Mouse (Mus musculus) heart, embryonic 16.5 days (tissue): ENCODE results near the gene Islr. TPM values are rescaled to one million over a fixed set of nuclear protein-coding genes. Genes with fewer than 3 reads are reported as not detected.

Experiments used
- ATAC-seq: fragments of 200-750 bp; cut with Nextera tagmentation; replicated peaks from 2 replicates; pipeline ENCODE4 v1.8.0; 2017; ENCODE audit warnings: moderate number of reproducible peaks; ENCODE audit not compliant: insufficient read depth, low FRiP score; ENCODE audit errors: extremely low read depth
- H3K27ac ChIP-seq: fragments of 300-500 bp; sonication (generic); 2 replicates; pipeline ENCODE4 v1.5.1; 2014; ENCODE audit warnings: mild to moderate bottlenecking, low read length, control low read depth, moderate library complexity
- H3K27me3 ChIP-seq: fragments of 300-500 bp; sonication (generic); 2 replicates; pipeline ENCODE4 v1.6.1; 2014; ENCODE audit warnings: low read length, mixed read lengths; ENCODE audit not compliant: control insufficient read depth, insufficient read depth
- H3K36me3 ChIP-seq: fragments of 300-500 bp; sonication (generic); 2 replicates; pipeline ENCODE4 v1.6.1; 2014; ENCODE audit not compliant: control insufficient read depth, insufficient read depth
- H3K4me1 ChIP-seq: fragments of 300-500 bp; sonication (generic); 2 replicates; pipeline ENCODE4 v1.6.1; 2014; ENCODE audit warnings: low read length, mixed read lengths; ENCODE audit not compliant: control insufficient read depth, insufficient read depth
- H3K4me2 ChIP-seq: fragments of 300-500 bp; sonication (generic); 2 replicates; pipeline ENCODE4 v1.6.1; 2014; ENCODE audit warnings: low read depth, mild to moderate bottlenecking, control low read depth, low read length
- H3K4me3 ChIP-seq: fragments of 300-500 bp; sonication (generic); 2 replicates; pipeline ENCODE4 v1.5.1; 2014; ENCODE audit warnings: mild to moderate bottlenecking, control low read depth, low read length
- H3K9ac ChIP-seq: fragments of 300-500 bp; sonication (generic); 2 replicates; pipeline ENCODE4 v1.6.1; 2014; ENCODE audit warnings: low read length, control low read depth
- H3K9me3 ChIP-seq: fragments of 300-500 bp; sonication (generic); replicated peaks from 2 replicates; pipeline ENCODE4 v1.6.1; 2016; ENCODE audit warnings: low read length; ENCODE audit not compliant: control insufficient read depth
- WGBS: fragments of 180-500 bp; shearing (Covaris S2); extraction: QIAGEN DNeasy Blood & Tissue Kit; methylation state at CpG from one replicate; pipeline ENCODE4 v1.1.7; 2014; 5-methylcytosine and 5-hydroxymethylcytosine counted together
- polyA plus RNA-seq: library from polyadenylated mRNA; unstranded; fragments of >200 nt; fragmentation: Nextera tagmentation; extraction: Ambion mirVana; gene quantifications from 2 replicates; pipeline ENCODE4 v1.2.1, GENCODE M21; 2015

The Islr gene
- polyA plus RNA-seq, 1 experiment from 2014 or later = 27.5 TPM

DNA sequence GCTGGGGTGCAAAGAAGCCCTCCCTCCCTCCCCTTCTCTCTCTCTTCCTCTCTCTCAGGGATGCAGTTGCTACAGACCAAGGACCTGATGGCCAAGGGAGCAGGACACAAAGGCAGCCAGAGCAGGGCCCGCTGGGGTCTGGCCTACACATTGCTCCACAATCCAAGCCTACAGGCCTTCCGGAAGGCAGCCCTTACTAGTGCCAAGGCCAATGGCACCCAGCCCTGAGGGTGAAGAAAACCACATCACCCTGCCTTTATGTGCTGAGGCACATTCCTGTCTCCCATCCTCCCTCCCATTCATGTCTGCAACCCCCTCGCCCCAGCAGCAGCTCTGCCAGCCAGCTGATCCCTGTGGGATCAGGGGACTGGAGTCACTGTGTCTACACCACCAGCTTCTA lies 51.0 kb downstream of the Islr start:
- Histone ChIP-seq H3K4me1 (peaks cover 16% of the 10 kb centered on the region), H3K36me3 (no peaks in the 10 kb centered on the region), H3K27me3 (peaks cover 4% of the 10 kb centered on the region), H3K27ac (peak overlapping the region; percentile 36; the same call in 1 of the 2 replicates), H3K4me3 (no peak overlapping the region), H3K9me3 (no peaks in the 10 kb centered on the region), H3K9ac (no peak overlapping the region), H3K4me2 (no peak overlapping the region)
- ATAC-seq = no peak
- WGBS = 70% methylated on average over 3 of the region's 3 CpGs

DNA sequence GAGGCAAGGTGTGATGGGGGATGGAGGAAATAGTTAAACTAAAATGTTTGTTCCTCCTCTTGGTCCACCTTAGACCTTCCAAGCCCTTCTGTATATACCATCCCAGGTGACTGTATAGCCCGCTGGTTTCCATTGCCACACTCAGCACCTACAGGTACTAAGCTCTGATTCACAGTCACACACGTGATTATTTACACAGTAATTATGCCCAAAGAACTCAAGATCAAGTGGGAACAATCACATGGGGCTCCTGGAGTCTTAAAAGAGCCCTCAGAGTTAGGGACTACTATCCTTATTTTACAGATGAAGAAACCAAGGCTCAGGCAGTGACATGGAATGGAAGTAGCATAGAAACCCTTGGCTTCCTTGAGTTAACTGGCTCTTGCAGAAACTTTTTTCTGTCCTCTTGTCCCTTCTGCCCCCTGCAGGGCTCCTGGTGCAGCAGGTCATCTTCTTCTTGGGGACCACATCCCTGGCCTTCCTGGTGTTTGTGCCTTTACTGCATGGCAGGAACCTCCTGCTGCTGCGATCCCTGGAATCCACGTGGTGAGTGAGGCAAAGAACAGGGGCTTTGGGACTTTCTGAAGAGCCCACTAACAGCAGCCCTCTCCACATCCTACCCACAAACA lies 53.3 kb downstream of the Islr start:
- Histone ChIP-seq H3K27ac (no peak overlapping the region), H3K27me3 (peaks cover 4% of the 10 kb centered on the region), H3K4me3 (no peak overlapping the region), H3K9ac (no peak overlapping the region), H3K9me3 (no peaks in the 10 kb centered on the region), H3K36me3 (no peaks in the 10 kb centered on the region), H3K4me1 (peaks cover 12% of the 10 kb centered on the region), H3K4me2 (no peak overlapping the region)
- 70% methylated on average over 4 of the region's 4 CpGs for WGBS
- ATAC-seq = no peak

DNA sequence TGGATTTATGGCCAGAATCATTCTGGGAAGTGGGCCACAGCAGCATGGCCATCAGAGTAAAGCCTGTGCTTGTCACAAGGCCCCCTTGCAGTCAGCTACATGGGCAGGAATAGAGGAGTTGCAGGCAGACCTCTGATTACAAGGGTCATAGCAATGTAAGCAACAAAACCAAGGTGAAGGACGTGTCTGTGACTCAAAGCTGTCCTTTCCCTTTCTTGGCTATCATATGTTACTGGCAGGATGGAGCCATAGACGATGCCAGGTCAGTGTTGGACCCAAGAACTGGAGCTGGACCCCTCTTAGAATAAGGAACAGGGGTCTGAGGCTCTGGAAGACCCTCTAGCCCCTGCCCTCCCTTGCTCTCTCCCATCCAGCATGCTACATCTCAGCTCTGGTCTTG lies 55.3 kb downstream of the Islr start:
- ATAC-seq = no peak
- Histone ChIP-seq H3K36me3 (no peaks in the 10 kb centered on the region), H3K27me3 (peaks cover 4% of the 10 kb centered on the region), H3K27ac (no peak overlapping the region), H3K4me1 (no peaks in the 10 kb centered on the region), H3K4me2 (no peak overlapping the region), H3K9me3 (no peaks in the 10 kb centered on the region), H3K9ac (no peak overlapping the region), H3K4me3 (no peak overlapping the region)
- WGBS = 43% methylated on average over 2 of the region's 2 CpGs

DNA sequence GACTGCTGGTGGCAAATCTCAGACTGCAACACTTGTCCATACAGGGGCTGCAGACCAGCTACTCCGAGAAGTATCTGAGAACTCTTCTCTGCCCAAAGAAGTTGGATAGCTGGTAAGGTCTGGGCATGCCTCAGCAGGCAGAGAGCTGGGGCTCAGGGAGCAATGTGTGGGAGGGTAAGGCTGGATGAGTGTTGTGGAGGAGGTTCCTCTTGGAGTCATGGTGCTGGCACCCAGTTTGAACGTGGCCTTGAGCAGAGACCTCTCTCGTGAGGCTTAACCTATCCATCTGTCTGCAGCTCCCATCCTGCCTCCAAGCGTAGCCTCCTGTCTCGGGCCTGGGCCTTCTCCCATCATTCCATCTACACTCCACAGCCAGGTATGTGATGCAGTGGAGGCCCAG lies 58.7 kb downstream of the Islr start:
- Histone ChIP-seq H3K27ac (no peak overlapping the region), H3K27me3 (peaks cover 6% of the 10 kb centered on the region), H3K36me3 (no peaks in the 10 kb centered on the region), H3K4me2 (no peak overlapping the region), H3K4me3 (no peak overlapping the region), H3K4me1 (no peaks in the 10 kb centered on the region), H3K9me3 (no peaks in the 10 kb centered on the region), H3K9ac (no peak overlapping the region)
- ATAC-seq = no peak
- 73% methylated on average over 5 of the region's 5 CpGs for WGBS

DNA sequence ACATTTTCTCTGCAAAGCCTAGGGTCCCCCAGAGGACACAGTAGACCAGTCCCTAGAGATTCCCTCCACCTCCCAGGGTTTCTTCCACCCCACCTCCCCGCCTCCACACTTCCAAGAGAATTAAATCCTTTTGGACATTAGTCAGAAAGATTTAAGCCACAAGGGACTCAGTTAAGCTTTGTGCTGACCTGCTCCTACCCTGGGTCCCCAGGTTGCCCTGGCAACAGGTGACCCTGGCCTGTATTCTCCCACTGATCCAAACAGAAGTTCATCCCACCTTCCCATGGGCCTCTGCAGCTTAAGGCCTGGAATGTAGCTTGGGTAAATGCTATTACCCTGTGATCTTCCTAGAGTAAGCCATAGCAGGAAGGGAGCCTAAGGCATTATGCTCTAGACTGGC lies 59.4 kb downstream of the Islr start:
- Histone ChIP-seq H3K27me3 (peaks cover 6% of the 10 kb centered on the region), H3K4me3 (no peak overlapping the region), H3K36me3 (no peaks in the 10 kb centered on the region), H3K4me2 (no peak overlapping the region), H3K9ac (no peak overlapping the region), H3K27ac (no peak overlapping the region), H3K9me3 (no peaks in the 10 kb centered on the region), H3K4me1 (no peaks in the 10 kb centered on the region)
- no peak for ATAC-seq
- 85% methylated on average over 1 of the region's 1 CpGs for WGBS

DNA sequence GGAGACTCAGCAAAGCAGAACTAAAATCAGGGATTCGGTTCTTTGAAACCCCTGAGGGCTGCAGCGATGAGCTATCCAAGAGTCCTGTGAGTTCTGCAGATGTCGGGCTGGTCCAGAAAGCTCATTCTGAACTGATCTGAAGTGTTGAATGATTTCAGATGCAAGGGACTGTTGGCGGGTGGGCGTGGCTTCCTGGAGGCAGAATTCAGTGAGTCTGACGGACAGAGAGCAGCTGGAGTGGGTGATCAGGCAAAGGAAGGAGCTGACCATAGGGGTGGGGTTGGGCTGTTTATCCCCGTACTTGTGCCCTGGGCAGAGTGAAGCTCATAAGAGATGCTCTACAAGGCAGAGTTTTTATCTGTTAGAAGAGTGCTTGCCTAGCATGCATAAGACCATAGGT lies 60.7 kb downstream of the Islr start:
- H3K4me1 ChIP-seq = no peaks in the 10 kb centered on the region
- H3K27me3 ChIP-seq = peaks cover 2% of the 10 kb centered on the region; the same call in 1 of the 2 replicates
- ATAC-seq = no peak
- H3K36me3 ChIP-seq = no peaks in the 10 kb centered on the region
- no peak overlapping the region for H3K27ac ChIP-seq
- H3K4me2 ChIP-seq = no peak overlapping the region
- H3K9ac ChIP-seq = no peak overlapping the region
- H3K9me3 ChIP-seq = no peaks in the 10 kb centered on the region
- 32% methylated on average over 7 of the region's 7 CpGs for WGBS
- H3K4me3 ChIP-seq = no peak overlapping the region

DNA sequence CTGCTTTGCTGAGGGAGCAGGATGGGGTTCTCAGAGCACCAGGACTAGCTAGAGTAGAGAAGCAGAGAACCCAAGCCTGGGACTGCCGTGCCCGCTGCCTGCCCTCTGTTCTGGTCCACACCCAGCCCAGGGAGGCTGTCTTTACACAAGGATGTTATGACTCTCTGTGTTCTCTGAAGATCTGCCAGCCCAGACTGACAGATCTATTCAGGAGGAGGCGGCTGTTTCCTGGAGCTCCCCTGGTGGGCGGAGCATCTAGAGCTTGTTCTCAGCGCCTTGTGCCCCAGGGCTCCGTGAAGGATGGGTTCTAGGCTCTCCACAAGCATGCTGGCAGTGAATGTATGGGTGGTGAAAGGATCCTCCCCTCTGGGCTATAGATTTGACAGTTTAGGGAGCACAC lies 64.2 kb downstream of the Islr start:
- Histone ChIP-seq H3K4me3 (no peak overlapping the region), H3K9me3 (no peaks in the 10 kb centered on the region), H3K4me1 (peaks cover 3% of the 10 kb centered on the region; the same call in 1 of the 2 replicates), H3K9ac (no peak overlapping the region), H3K27ac (no peak overlapping the region), H3K4me2 (no peak overlapping the region), H3K36me3 (no peaks in the 10 kb centered on the region), H3K27me3 (peaks cover 15% of the 10 kb centered on the region; the same call in 1 of the 2 replicates)
- WGBS = 33% methylated on average over 6 of the region's 6 CpGs
- peak; percentile 41; the same call in 1 of the 2 replicates for ATAC-seq

DNA sequence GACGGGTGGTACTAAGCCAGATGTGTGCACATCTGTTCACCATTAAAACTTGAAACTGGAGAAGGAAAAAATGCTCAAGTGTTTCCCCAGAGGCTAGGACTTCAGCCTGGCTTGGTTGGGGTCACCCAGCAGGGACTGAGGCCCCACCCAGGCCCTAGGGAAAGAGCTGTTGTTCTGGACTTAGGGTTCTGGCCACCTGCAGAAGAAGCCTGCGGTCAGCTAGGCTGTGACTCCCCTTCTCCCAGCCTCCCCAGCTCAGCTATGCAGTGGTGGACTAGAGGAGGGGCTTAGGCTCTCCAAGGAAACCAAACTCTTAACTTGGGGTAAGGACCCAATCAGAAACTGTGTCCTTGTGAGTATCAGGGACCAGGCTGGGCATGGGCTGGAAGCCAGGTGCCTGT lies 68.2 kb downstream of the Islr start:
- H3K9ac ChIP-seq = no peak overlapping the region
- H3K36me3 ChIP-seq = no peaks in the 10 kb centered on the region
- WGBS = 27% methylated on average over 2 of the region's 2 CpGs
- no peak overlapping the region for H3K27ac ChIP-seq
- H3K27me3 ChIP-seq = peaks cover 29% of the 10 kb centered on the region
- H3K4me1 ChIP-seq = peaks cover 5% of the 10 kb centered on the region; the same call in 1 of the 2 replicates
- H3K4me3 ChIP-seq = no peak overlapping the region
- H3K9me3 ChIP-seq = no peaks in the 10 kb centered on the region
- ATAC-seq = no peak
- no peak overlapping the region for H3K4me2 ChIP-seq

DNA sequence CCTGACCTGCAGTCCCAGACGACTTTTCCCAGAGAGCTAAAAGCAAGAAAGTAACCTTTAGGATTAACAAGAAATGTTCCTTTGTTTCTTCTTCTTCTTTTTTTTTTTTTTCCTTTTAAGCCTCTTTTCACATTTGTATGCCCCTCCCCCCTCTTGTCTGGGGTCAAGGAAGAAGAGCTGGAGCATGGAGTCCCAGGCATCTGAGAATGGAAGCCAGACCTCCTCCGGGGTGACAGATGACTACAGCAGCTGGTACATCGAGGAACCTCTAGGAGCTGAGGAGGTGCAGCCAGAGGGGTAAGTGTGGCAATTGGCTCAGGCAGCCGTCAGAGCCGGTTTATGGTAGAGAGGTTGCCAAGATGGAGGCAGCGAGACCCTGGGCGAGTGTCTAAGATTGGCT lies 69.2 kb downstream of the Islr start:
- peaks cover 7% of the 10 kb centered on the region; the same call in 1 of the 2 replicates for H3K4me1 ChIP-seq
- no peaks in the 10 kb centered on the region for H3K36me3 ChIP-seq
- H3K9ac ChIP-seq = no peak overlapping the region
- H3K4me3 ChIP-seq = no peak overlapping the region
- H3K9me3 ChIP-seq = no peaks in the 10 kb centered on the region
- H3K27ac ChIP-seq = no peak overlapping the region
- peaks cover 35% of the 10 kb centered on the region for H3K27me3 ChIP-seq
- 26% methylated on average over 7 of the region's 7 CpGs for WGBS
- H3K4me2 ChIP-seq = no peak overlapping the region
- ATAC-seq = no peak
